Mouse (Mus musculus): Measurements from ENCODE around the gene Gm10912. TPM values are rescaled to one million over a fixed set of nuclear protein-coding genes. Genes with fewer than 3 reads are reported as not detected.
"Not testable (repeated sequence)": the region's sequence is repeated elsewhere in the genome, so short reads cannot be mapped to it uniquely, and the experiment has no call there.

The Gm10912 gene
- total RNA-seq, 2 experiments from 2014 or later = 0.16 to 0.17 TPM

DNA sequence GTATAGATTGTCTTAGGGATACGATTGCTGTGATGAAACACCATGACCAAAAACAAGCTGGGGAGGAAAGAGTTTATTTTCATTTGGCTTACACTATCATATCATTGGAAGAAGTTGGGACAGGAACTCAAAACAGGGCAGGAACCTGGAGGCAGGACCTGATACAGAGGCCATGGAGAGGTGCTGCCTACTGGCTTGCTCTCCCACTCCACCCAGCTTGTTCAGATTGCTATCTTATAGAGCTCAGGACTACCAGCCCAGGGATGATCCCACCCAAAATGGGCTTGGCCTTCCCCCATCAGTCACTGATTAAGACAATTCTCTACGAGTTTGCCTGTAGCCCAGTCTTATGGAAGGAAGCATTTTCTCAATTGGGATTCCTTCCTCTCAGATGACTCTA is 1.5 kb upstream of the Gm10912 start:
- DNase-seq (ENCODE audit: low spot score in 2 of 2) = no peak

DNA sequence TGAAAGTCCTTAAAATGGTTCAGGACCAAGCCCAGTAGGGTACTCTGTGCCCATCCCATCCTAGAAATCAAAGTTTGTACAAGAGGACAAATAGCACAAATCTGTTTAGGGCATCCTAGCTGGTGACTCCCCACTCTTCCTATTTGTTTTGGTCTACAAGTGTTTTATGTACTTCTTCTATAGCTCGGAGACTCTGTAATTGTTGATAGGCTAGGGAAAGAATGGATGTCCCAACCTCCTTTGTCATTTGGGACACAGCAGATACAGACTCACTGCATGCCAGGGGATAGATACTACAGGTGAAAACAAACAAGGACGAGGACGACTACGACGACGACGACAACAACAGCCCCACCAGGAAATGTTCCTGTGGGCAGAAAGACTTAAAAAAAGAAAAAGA is 2.8 kb downstream of the Gm10912 start, which contains the start of gene Gm10799:
Gene Gm10799 (minus strand): TSS at position 101 of the 400 bp plus-strand sequence.
- DNase-seq (ENCODE audit: low spot score in 2 of 2) = not testable (repeated sequence)

DNA sequence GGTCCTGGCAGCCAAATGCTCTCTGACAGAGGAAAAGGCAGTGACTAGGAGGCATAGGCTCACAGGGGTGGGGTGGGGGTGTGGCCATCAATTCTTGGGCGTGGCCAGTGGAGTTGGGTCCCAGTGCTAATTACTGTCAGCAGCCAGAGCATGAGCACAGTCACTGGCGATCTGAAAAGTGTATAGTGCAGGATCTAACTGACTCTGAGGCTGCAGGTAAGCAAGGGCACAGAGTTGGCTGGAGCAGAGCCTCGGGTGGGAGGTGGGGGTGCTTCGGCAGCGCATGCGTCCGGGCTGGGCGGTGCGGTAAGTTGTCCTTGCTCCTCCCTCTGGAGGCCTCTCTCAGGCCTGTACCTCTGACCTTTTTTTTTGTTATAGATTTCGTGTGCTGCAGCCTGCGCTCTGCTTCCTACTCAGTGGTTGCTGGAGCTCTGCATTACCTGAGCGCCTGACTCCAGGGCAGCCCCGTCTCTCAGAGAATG is 4.1 kb downstream of the Gm10912 start, which contains the start of gene Cd59b:
Gene Cd59b (plus strand): TSS at position 146 of the 482 bp plus-strand sequence.
- DNase-seq (ENCODE audit: low spot score in 2 of 2) = peak in 1 of 2 experiments; percentile 38

DNA sequence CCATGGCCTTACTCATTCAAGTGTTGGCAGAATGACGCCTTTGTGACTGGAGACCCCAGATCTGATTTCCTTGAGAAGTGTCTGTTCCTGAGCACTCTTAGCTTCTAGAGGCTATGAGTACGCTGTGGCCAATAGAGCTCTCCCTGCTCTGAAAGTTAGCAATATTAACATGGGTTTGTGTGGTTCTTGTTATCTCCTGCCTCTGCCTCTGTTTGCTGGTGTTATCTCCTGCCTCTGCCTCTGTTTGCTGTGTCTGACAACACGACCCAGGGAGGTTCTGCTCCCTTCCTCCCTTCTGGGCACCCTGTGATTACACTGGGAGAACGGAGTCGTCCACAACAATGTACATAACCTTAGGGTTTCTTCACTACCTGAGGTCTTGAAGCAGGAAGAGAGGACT is 12.7 kb downstream of the Gm10912 start:
- DNase-seq (ENCODE audit: low spot score in 2 of 2) = not testable (repeated sequence)

DNA sequence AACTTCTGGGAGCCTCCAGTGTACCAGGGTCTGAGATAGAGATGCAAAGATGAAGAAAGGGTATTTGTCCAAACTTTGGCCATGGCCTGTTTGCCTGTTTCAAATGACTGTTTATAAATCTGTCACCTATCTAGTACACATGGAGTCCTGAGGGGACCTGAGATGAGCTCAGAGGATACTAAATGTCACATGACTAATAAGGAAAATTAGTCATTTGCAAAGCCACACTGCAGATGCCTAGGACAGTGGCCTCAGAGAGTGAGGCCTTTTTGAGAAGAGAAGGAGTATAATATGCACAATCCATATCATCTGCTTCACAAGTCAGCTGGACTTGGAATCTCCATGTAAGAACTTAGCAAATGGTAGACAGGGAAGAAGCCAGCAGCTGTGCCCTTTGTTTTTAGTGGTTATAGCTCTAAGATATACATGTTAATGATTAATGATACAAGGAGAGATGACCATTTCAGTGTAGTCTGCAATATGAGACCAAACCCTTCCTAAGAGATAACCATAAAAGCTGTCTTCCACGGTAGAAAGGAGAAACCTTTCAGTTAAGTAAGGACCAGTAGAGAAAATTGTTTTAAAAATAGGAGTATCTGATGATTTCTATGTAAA is 15.9 kb downstream of the Gm10912 start:
- DNase-seq (ENCODE audit: low spot score in 2 of 2) = not testable (repeated sequence)

DNA sequence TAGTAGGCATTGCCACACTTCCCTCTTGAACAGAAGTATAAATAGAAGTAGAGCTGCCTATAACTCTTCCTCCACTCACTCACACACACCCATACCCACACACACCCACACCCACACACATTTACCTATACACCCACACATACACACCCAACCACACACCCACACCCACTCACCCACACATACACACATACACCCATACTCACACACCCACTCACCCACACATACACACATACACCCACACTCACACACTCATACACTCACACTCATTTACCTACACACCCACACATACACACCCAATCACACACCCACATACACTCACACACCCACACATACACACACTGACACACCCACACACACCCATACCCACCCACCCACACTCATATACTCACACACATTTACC is 16.8 kb downstream of the Gm10912 start:
- no peak for DNase-seq (ENCODE audit: low spot score in 2 of 2)

DNA sequence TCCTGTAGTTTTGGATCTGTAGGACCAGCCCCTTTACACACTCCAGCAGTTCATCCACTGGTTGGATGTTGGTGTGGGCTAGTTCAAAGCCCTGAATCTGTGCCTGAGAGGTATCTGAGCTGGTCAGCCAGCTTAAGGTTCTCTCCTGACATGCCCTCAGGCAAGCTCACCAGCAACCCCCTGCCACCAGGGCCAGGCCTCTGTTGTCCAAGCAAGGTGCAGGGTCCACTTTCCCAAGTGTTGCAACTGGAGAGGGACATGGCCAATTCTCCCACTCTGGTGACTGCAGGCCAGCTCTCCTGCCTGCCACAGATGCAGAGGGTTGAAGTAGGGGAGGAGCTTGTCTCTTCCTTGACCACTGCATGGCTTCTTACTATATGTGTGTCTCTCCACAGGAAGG is 18.4 kb downstream of the Gm10912 start:
- DNase-seq (ENCODE audit: low spot score in 2 of 2) = not testable (repeated sequence)

DNA sequence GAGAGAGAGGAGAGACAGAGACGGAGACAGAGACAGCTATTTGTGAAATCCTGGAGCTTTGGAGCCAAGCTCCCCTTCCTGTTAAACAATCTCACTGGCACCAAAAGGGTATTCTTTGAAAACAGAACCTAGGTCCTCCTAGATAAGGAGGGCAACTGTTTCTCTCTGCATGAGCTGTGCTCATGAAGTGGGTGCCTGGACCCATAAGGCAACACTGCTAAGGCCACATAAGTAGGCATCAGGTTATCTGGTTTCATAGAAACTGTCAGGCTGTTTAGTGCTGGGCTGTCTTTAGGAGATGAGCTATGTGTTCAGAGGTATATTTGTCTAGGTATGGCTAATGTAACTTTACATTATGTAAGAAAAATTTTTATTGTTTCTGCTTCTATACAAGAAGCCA is 21.9 kb downstream of the Gm10912 start:
- DNase-seq (ENCODE audit: low spot score in 2 of 2) = not testable (repeated sequence)

DNA sequence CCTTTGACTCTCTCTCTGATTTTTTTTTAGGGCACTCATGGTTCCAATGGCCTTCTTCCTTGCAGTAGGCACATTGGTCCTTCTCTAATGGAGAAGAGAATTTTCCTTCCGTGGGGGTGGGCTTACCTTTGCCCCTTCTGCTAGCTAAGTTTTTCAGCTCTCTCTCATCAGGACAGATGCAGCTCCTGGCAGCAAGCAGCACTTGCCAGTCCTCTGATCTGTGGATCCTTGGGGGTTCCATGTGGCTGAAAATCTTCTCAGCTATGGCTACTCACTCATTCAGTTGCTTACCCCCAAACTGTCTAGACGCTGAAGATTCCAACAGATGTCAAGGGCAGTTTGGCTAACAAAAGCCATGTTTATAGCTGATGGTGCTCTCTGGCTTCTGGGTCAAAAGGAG is 27.7 kb downstream of the Gm10912 start:
- DNase-seq (ENCODE audit: low spot score in 2 of 2) = no peak

DNA sequence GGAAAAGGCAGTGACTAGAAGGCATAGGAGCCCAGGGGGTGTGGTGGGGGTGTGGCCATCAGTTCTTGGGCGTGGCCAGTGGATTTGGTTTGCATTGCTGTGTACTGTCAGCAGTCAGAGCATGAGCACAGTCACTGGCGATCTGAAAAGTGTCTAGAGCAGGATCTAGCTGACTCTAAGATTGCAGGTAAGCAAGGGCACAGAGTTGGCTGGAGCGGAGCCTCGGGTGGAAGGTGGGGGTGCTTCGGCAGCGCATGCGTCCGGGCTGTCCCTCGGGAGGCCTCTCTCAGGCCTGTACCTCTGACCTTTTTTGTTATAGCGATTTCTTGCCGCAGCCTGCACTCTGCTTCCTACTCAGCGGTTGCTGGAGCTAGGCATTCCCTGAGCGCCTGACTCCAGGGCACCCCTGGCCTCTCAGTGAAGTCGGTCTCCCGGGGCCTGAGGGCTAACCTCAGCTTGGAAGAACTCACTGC is 30.2 kb downstream of the Gm10912 start, which contains the start of gene Cd59a:
Gene Cd59a (plus strand): TSS at position 61 of the 473 bp plus-strand sequence.
- DNase-seq (ENCODE audit: low spot score in 2 of 2) = peak; percentile 35 to 70

DNA sequence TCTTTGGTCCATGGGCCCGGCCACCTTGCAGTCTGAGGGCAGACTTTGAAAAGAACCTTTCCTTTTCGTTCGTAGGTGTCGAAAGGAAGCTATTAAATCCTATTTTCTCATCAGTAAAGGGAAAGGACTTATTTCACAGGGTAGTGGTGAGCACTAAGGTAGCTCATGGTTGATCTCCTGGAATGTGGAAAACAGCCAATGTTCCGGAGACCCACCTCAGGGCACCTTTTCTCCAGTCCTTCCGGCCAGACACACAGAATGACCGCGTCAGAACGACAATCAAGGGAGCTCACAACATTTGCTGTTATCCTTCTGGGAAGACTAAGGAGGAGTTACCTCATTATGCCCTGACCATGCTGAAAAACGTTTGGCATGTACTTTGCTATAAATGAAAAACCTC is 30.6 kb downstream of the Gm10912 start:
- no peak for DNase-seq (ENCODE audit: low spot score in 2 of 2)

DNA sequence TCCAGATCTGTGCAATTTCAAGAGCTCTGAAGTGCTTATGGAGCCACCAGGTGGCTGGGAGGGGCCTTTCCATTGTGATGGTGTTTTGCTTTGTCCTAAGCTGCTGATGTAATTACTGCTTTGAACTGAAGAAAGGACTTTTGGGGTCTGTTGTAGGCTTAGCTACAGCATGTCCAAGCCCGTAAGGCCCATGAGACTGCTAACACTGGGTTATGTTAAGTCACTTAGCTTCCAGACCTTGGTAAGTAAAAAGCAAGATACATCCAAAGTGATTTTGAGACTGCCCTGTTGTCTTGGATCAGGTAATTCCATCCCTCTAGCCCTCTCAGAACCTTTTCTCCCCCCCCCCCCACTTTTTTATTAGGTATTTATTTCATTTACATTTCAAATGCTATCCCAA is 31.2 kb downstream of the Gm10912 start:
- DNase-seq (ENCODE audit: low spot score in 2 of 2) = not testable (repeated sequence)

DNA sequence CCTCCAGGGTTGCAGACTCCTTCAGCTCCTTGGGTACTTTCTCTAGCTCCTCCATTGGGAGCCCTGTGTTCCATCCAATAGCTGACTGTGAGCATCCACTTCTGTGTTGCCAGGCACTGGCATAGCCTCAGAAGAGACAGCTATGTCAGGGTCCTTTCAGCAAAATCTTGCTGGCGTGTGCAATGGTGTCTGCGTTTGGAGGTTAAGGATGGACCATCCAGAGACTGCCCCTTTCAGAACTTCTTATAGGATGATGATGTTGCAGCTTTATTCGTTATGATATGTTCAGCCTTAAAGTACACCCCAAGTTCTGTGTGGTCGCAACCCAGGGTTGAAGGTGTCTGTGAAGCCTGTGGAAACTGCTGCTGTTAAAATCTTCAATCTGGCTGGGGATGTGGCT is 31.8 kb downstream of the Gm10912 start:
- not testable (repeated sequence) for DNase-seq (ENCODE audit: low spot score in 2 of 2)

DNA sequence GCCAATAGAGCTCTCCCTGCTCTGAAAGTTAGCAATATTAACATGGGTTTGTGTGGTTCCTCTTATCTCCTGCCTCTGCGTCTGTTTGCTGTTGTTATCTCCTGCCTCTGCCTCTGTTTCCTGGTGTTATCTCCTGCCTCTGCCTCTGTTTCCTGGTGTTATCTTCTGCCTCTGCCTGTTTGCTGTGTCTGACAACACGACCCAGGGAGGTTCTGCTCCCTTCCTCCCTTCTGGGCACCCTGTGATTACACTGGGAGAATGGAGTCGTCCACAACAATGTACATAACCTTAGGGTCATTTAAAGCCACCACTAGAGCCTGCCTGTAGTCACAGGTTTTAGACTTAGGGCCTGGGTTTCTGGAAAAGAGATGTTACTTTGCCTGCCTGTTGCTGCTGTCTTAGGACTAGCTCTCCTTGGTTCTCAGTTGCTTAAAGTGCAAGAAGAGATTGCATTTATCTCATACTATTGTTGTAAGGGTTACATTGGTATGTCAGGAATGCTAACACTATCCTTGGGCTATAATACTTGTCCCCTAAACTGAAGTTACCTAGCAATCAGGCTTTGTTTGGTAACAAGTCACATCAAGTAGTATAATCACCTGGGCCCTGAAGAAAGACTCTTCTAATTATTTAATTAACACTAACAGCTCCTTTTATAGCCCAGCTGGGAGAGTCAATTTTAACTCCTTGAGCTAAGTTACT is 33.1 kb downstream of the Gm10912 start:
- no peak for DNase-seq (ENCODE audit: low spot score in 2 of 2)

DNA sequence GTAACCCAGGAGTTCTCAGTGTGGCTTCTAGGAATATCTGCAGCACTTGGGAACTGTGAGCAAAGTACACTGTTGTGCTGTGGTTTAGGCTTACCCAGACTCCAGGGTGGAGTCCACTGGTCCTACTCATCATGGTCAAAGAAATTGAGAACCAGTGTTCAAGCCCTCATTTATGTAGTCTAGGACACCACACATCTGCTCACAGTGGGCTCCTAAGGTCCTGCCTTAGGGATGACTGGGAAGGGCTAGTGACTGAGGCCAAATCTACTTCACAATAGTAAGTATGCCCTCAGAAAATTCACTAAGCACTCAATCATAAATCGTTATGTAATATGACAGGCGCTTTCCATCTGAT is 33.6 kb downstream of the Gm10912 start:
- no peak for DNase-seq (ENCODE audit: low spot score in 2 of 2)

DNA sequence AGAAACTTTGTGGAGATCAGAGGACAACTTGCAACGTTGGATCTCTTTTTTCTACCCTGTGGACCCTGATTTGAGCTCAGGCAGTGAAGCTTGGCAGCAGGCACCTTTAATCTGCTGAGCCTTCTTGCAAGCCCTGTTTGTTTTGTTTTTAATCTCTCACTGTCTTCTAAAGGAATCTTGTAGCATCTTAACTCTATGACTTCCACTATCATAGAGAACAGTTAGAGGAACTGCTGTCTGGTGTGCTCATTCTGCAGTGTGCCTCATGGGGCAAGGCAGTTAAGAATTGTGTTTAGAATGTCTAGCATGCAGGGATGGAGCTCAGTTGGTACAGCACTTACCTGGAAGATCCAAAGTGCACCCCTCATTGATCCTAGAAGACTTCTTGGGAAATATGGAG is 34.3 kb downstream of the Gm10912 start:
- DNase-seq (ENCODE audit: low spot score in 2 of 2) = no peak

DNA sequence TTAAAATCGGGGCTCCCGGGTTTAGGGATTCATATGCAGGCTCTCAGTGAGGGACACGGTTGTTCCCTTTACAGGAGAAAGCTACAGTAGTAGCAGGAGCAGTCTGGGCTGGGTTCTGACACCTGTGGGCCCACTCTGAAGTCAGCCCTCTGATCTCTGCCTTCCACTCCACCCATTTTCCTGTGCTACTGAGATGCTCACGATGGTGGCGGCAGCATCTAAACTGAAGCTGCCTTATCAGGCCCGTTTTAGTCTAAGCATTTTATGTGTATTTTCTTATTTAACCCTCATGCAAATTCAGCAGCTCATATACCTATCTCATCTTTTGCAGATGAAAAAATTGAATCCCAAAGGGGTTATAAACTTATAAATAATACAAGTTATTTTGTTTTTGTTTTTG is 39.2 kb downstream of the Gm10912 start:
- DNase-seq (ENCODE audit: low spot score in 2 of 2) = no peak

DNA sequence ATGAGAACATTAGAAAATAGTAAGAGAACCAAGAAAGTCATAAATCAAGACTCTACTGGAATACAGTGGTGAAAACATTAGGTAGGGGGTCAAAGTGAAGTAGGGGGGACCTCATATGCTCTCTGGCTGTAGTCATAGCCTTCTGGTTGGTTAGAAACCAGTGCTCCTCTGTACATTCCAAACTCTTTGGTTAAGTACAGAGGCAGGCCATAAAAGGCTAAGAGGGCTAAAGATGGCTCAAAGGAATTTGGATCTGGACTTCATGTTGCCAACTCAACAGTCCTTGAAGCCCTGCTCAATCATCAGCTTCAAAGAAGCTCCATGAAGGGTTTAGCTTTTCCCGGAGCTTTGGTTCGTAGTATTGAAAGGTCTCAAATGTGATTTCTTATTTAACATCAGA is 43.4 kb downstream of the Gm10912 start:
- not testable (repeated sequence) for DNase-seq (ENCODE audit: low spot score in 2 of 2)

DNA sequence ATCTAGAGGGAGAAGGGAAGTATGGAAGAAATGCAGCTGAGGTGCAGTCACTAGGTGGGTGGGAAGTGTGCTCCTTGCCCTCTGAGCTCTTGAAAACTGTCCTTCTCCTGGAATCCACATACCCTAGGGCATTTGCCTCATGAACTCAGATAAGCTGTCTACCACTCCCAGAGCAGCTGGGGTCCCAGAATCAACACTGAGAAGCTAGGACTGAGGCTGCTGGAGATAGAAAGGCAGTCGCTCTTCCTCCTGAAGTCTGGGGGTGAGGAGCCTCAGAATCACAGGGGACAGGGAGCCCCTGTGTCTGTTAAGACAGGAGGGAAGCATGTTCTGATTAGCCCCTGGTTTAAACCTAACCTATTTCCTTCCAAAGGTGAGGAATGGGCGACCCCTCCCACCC is 43.9 kb downstream of the Gm10912 start:
- peak in 1 of 2 experiments; percentile 3 for DNase-seq (ENCODE audit: low spot score in 2 of 2)

DNA sequence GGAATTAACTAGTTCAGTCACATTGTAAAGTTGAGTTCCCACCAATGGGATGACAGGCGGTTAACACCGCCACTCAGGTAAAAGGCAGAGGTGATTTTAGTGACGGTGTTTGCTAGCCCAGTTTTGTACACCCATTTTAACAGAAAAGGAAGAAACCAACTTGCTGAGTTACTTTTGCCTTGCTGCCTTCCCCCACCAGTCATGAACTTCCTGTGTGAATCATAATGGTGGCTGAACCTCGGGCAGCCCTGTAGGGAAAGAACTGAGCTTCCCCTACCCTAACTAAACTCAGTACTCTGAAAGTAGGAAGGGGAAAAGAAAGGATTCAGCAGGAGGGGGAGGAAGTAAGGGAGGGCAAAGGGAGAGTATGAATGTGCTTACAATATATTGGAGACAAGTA is 44.4 kb downstream of the Gm10912 start:
- peak in 1 of 2 experiments; percentile 2 for DNase-seq (ENCODE audit: low spot score in 2 of 2)

DNA sequence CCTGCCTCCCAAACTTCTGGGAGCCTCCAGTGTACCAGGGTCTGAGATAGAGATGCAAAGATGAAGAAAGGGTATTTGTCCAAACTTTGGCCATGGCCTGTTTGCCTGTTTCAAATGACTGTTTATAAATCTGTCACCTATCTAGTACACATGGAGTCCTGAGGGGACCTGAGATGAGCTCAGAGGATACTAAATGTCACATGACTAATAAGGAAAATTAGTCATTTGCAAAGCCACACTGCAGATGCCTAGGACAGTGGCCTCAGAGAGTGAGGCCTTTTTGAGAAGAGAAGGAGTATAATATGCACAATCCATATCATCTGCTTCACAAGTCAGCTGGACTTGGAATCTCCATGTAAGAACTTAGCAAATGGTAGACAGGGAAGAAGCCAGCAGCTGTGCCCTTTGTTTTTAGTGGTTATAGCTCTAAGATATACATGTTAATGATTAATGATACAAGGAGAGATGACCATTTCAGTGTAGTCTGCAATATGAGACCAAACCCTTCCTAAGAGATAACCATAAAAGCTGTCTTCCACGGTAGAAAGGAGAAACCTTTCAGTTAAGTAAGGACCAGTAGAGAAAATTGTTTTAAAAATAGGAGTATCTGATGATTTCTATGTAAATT is 45.7 kb downstream of the Gm10912 start:
- DNase-seq (ENCODE audit: low spot score in 2 of 2) = not testable (repeated sequence)

DNA sequence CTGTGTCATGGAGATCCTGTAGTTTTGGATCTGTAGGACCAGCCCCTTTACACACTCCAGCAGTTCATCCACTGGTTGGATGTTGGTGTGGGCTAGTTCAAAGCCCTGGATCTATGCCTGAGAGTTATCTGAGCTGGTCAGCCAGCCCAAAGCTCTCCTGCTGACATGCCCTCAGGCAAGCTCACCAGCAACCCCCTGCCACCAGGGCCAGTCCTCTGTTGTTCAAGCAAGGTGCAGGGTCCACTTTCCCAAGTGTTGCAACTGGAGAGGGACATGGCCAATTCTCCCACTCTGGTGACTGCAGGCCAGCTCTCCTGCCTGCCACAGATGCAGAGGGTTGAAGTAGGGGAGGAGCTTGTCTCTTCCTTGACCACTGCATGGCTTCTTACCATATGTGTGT is 47.9 kb downstream of the Gm10912 start:
- DNase-seq (ENCODE audit: low spot score in 2 of 2) = not testable (repeated sequence)
